13 mouse cellular contexts compared by ENCODE assay signal in the genomic region with DNA sequence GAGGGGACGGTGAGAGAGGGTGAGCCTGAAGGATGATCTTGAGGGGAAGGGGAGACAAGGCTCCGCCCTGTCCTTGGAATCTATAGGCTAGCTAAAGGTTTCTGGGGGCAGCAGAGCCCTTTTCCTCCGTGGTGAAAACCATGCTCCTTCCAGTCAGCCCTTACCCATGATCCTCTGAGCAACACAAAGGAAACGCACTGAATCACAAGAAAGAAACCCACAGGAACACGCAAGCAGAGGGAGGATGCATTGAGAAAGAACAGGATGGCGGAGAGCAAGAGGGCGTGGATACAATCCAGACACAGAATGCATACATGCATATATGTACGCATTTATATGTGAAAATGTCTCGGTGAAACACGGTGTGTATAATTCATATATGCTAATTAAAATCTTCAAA. TPM values are rescaled to one million over a fixed set of nuclear protein-coding genes. Genes with fewer than 3 reads are reported as not detected.
A peak's percentile ranks its signal among the peaks of the same experiment; 100 is the strongest.
DNase-seq lines count a peak whose midpoint lies in the region; ATAC-seq lines count a peak whose summit lies in the region.
"Had no signal": no experiment of that assay in that cellular context is flagged by ENCODE, and none has a peak within 500 bp of the region (broad histone marks: within the 10 kb centered on the region; RNA-seq: fewer than 3 reads in every experiment).

No protein-coding gene starts in this region.

- no peak overlapping the region for H3K4me2 ChIP-seq in embryonic facial prominence, embryonic 13.5 days
- peak overlapping the region; percentile 38; the same call in 1 of the 2 replicates for H3K4me2 ChIP-seq in heart, embryonic 15.5 days
- no peak overlapping the region for H3K4me2 ChIP-seq in liver, embryonic 13.5 days
- no peak overlapping the region for H3K4me2 ChIP-seq in midbrain, embryonic 15.5 days
- H3K4me2 ChIP-seq: embryonic facial prominence, embryonic 15.5 days; lung, embryonic 15.5 days had no signal

- H3K4me3 ChIP-seq in embryonic facial prominence, embryonic 13.5 days = no peak overlapping the region
- no peak overlapping the region for H3K4me3 ChIP-seq in embryonic facial prominence, embryonic 10.5 days
- H3K4me3 ChIP-seq in heart, embryonic 15.5 days = no peak overlapping the region
- H3K4me3 ChIP-seq in liver, embryonic 13.5 days (replicated peaks) = no peak overlapping the region
- H3K4me3 ChIP-seq in midbrain, embryonic 15.5 days = no peak overlapping the region
- H3K4me3 ChIP-seq: embryonic facial prominence, embryonic 15.5 days; lung, embryonic 15.5 days had no signal

- H3K9ac ChIP-seq in embryonic facial prominence, embryonic 13.5 days = 0 out of 2 replicates have a peak overlapping the region, but pooled peaks have one; percentile 2
- no peak overlapping the region for H3K9ac ChIP-seq in heart, embryonic 15.5 days
- H3K9ac ChIP-seq in liver, embryonic 13.5 days = no peak overlapping the region
- no peak overlapping the region for H3K9ac ChIP-seq in midbrain, embryonic 15.5 days
- H3K9ac ChIP-seq: embryonic facial prominence, embryonic 15.5 days; lung, embryonic 15.5 days had no signal

- H3K27ac ChIP-seq in embryonic facial prominence, embryonic 13.5 days = no peak overlapping the region
- H3K27ac ChIP-seq in embryonic facial prominence, embryonic 10.5 days (replicated peaks) = no peak overlapping the region
- H3K27ac ChIP-seq in heart, embryonic 15.5 days = peak overlapping the region; percentile 94
- peak overlapping the region; percentile 34; the same call in 1 of the 2 replicates for H3K27ac ChIP-seq in liver, embryonic 13.5 days
- H3K27ac ChIP-seq in midbrain, embryonic 15.5 days = peak overlapping the region; percentile 63
- H3K27ac ChIP-seq: embryonic facial prominence, embryonic 15.5 days had no signal

- peaks cover 42% of the 10 kb centered on the region for H3K27me3 ChIP-seq in embryonic facial prominence, embryonic 13.5 days
- H3K27me3 ChIP-seq in embryonic facial prominence, embryonic 10.5 days (replicated peaks; ENCODE audit: low read depth, poor library complexity, severe bottlenecking) = peaks cover 51% of the 10 kb centered on the region
- H3K27me3 ChIP-seq in heart, embryonic 15.5 days = 0 out of 2 replicates have a peak, but pooled peaks cover 2% of the 10 kb centered on the region
- peaks cover 77% of the 10 kb centered on the region for H3K27me3 ChIP-seq in liver, embryonic 13.5 days
- H3K27me3 ChIP-seq in midbrain, embryonic 15.5 days (replicated peaks) = peaks cover 9% of the 10 kb centered on the region

- H3K9me3 ChIP-seq in embryonic facial prominence, embryonic 13.5 days = no peaks in the 10 kb centered on the region
- peaks cover 5% of the 10 kb centered on the region; the same call in 1 of the 2 replicates for H3K9me3 ChIP-seq in embryonic facial prominence, embryonic 10.5 days
- no peaks in the 10 kb centered on the region for H3K9me3 ChIP-seq in heart, embryonic 15.5 days (replicated peaks)
- H3K9me3 ChIP-seq in liver, embryonic 13.5 days (replicated peaks) = 0 out of 2 replicates have a peak, but pooled peaks cover 3% of the 10 kb centered on the region
- no peaks in the 10 kb centered on the region for H3K9me3 ChIP-seq in midbrain, embryonic 15.5 days
- H3K9me3 ChIP-seq: embryonic facial prominence, embryonic 15.5 days; lung, embryonic 15.5 days had no signal

- no peaks in the 10 kb centered on the region for H3K36me3 ChIP-seq in embryonic facial prominence, embryonic 13.5 days
- no peaks in the 10 kb centered on the region for H3K36me3 ChIP-seq in embryonic facial prominence, embryonic 10.5 days (replicated peaks)
- H3K36me3 ChIP-seq in heart, embryonic 15.5 days = no peaks in the 10 kb centered on the region
- H3K36me3 ChIP-seq in liver, embryonic 13.5 days = no peaks in the 10 kb centered on the region
- no peaks in the 10 kb centered on the region for H3K36me3 ChIP-seq in midbrain, embryonic 15.5 days (replicated peaks)
- H3K36me3 ChIP-seq: embryonic facial prominence, embryonic 15.5 days; lung, embryonic 15.5 days had no signal

- ATAC-seq in embryonic facial prominence, embryonic 13.5 days (ENCODE audit: insufficient number of reproducible peaks, insufficient read depth, low FRiP score, low TSS enrichment, low read depth) = no peak
- ATAC-seq in heart, embryonic 15.5 days (replicated peaks; ENCODE audit: insufficient number of reproducible peaks, insufficient read depth, low FRiP score, low read depth) = no peak
- no peak for ATAC-seq in liver, embryonic 13.5 days (ENCODE audit: low read depth)
- no peak for ATAC-seq in midbrain, embryonic 15.5 days (replicated peaks)
- ATAC-seq: Patski had no signal

- peaks cover 32% of the 10 kb centered on the region for H3K4me1 ChIP-seq in embryonic facial prominence, embryonic 13.5 days
- H3K4me1 ChIP-seq in embryonic facial prominence, embryonic 10.5 days = peaks cover 35% of the 10 kb centered on the region
- peaks cover 60% of the 10 kb centered on the region for H3K4me1 ChIP-seq in heart, embryonic 15.5 days (replicated peaks)
- peaks cover 31% of the 10 kb centered on the region for H3K4me1 ChIP-seq in liver, embryonic 13.5 days (replicated peaks)
- peaks cover 35% of the 10 kb centered on the region for H3K4me1 ChIP-seq in midbrain, embryonic 15.5 days

- DNase-seq in embryonic facial prominence, embryonic 10.5 days (ENCODE audit: low spot score) = no peak
- DNase-seq in heart, adult 9 months (ENCODE audit: low spot score in 2 of 2) = no peak
- DNase-seq in liver, embryonic 13.5 days = no peak
- DNase-seq in liver = no peak
- DNase-seq in spleen, postnatal 36 days (ENCODE audit: low spot score in 2 of 2) = no peak
- DNase-seq: cerebellum, adult 11-12 months; thymus, postnatal 4 days had no signal

- WGBS in embryonic facial prominence, embryonic 13.5 days = 59% methylated on average over 10 of the region's 10 CpGs
- 66% methylated on average over 10 of the region's 10 CpGs for WGBS in embryonic facial prominence, embryonic 10.5 days
- WGBS in heart, embryonic 15.5 days = 59% methylated on average over 10 of the region's 10 CpGs
- WGBS in liver, embryonic 13.5 days (ENCODE audit: insufficient replicate concordance) = 49% methylated on average over 10 of the region's 10 CpGs
- WGBS in midbrain, embryonic 15.5 days = 48% methylated on average over 10 of the region's 10 CpGs

RNA-seq across cellular contexts. Expression of a gene that starts 3.6 kb away (rescaled TPM):
- 0.37 and 0.56 TPM in 2 replicates for polyA plus RNA-seq in embryonic facial prominence, embryonic 13.5 days (2015; fragmentation: Nextera tagmentation; extraction: Ambion mirVana)
- 1.4 and 1.6 TPM in 2 replicates for polyA plus RNA-seq in embryonic facial prominence, embryonic 10.5 days (2016; fragmentation: Nextera tagmentation; extraction: Ambion mirVana)
- 73.8 and 73.9 TPM in 2 replicates for polyA plus RNA-seq in heart, embryonic 15.5 days (2015; fragmentation: Nextera tagmentation; extraction: Ambion mirVana)
- polyA plus RNA-seq in liver, embryonic 13.5 days (2015; fragmentation: Nextera tagmentation; extraction: Ambion mirVana) = 0.17 and 0.28 TPM in 2 replicates
- 3.5 and 4.3 TPM in 2 replicates for polyA plus RNA-seq in midbrain, embryonic 15.5 days (2015; fragmentation: Nextera tagmentation; extraction: Ambion mirVana)

RNA-seq across cellular contexts. Expression of a gene that starts 6.7 kb away (rescaled TPM):
- 5.1 and 7.2 TPM in 2 replicates for polyA plus RNA-seq in embryonic facial prominence, embryonic 13.5 days (2015; fragmentation: Nextera tagmentation; extraction: Ambion mirVana)
- polyA plus RNA-seq in embryonic facial prominence, embryonic 10.5 days (2016; fragmentation: Nextera tagmentation; extraction: Ambion mirVana) = 5.2 and 6.2 TPM in 2 replicates
- polyA plus RNA-seq in heart, embryonic 15.5 days (2015; fragmentation: Nextera tagmentation; extraction: Ambion mirVana) = 18.9 and 21.0 TPM in 2 replicates
- 3.6 and 4.4 TPM in 2 replicates for polyA plus RNA-seq in liver, embryonic 13.5 days (2015; fragmentation: Nextera tagmentation; extraction: Ambion mirVana)
- polyA plus RNA-seq in midbrain, embryonic 15.5 days (2015; fragmentation: Nextera tagmentation; extraction: Ambion mirVana) = 8.9 and 10.8 TPM in 2 replicates

RNA-seq across cellular contexts. Expression of a gene that starts 20.0 kb away (rescaled TPM):
- polyA plus RNA-seq in embryonic facial prominence, embryonic 13.5 days (2015; fragmentation: Nextera tagmentation; extraction: Ambion mirVana) = 137 and 167 TPM in 2 replicates
- 178 and 189 TPM in 2 replicates for polyA plus RNA-seq in embryonic facial prominence, embryonic 10.5 days (2016; fragmentation: Nextera tagmentation; extraction: Ambion mirVana)
- 93.2 and 96.6 TPM in 2 replicates for polyA plus RNA-seq in heart, embryonic 15.5 days (2015; fragmentation: Nextera tagmentation; extraction: Ambion mirVana)
- polyA plus RNA-seq in liver, embryonic 13.5 days (2015; fragmentation: Nextera tagmentation; extraction: Ambion mirVana) = 85.9 and 89.4 TPM in 2 replicates
- polyA plus RNA-seq in midbrain, embryonic 15.5 days (2015; fragmentation: Nextera tagmentation; extraction: Ambion mirVana) = 109 and 112 TPM in 2 replicates

RNA-seq across cellular contexts. Expression of a gene that starts 20.4 kb away (rescaled TPM):
- polyA plus RNA-seq in embryonic facial prominence, embryonic 13.5 days (2015; fragmentation: Nextera tagmentation; extraction: Ambion mirVana) = 15.2 and 16.2 TPM in 2 replicates
- polyA plus RNA-seq in embryonic facial prominence, embryonic 10.5 days (2016; fragmentation: Nextera tagmentation; extraction: Ambion mirVana) = 14.6 and 15.1 TPM in 2 replicates
- polyA plus RNA-seq in heart, embryonic 15.5 days (2015; fragmentation: Nextera tagmentation; extraction: Ambion mirVana) = 8.8 and 10.0 TPM in 2 replicates
- polyA plus RNA-seq in liver, embryonic 13.5 days (2015; fragmentation: Nextera tagmentation; extraction: Ambion mirVana) = 4.0 and 4.3 TPM in 2 replicates
- 26.4 and 27.0 TPM in 2 replicates for polyA plus RNA-seq in midbrain, embryonic 15.5 days (2015; fragmentation: Nextera tagmentation; extraction: Ambion mirVana)

RNA-seq across cellular contexts. Expression of a gene that starts 42.8 kb away (rescaled TPM):
- polyA plus RNA-seq in embryonic facial prominence, embryonic 13.5 days (2015; fragmentation: Nextera tagmentation; extraction: Ambion mirVana) = 1.6 and 1.9 TPM in 2 replicates
- polyA plus RNA-seq in embryonic facial prominence, embryonic 10.5 days (2016; fragmentation: Nextera tagmentation; extraction: Ambion mirVana) = 1.7 and 2.0 TPM in 2 replicates
- 2.1 and 2.2 TPM in 2 replicates for polyA plus RNA-seq in heart, embryonic 15.5 days (2015; fragmentation: Nextera tagmentation; extraction: Ambion mirVana)
- 0.31 and 0.48 TPM in 2 replicates for polyA plus RNA-seq in liver, embryonic 13.5 days (2015; fragmentation: Nextera tagmentation; extraction: Ambion mirVana)
- polyA plus RNA-seq in midbrain, embryonic 15.5 days (2015; fragmentation: Nextera tagmentation; extraction: Ambion mirVana) = 3.5 and 4.0 TPM in 2 replicates

Comparison
In these comparisons a context has a peak if more than half of its experiments do, and no peak if none do; other contexts are left out.
1. H3K27ac ChIP-seq: peak in heart, embryonic 15.5 days (single experiment), liver, embryonic 13.5 days (single experiment) and midbrain, embryonic 15.5 days (single experiment); none in embryonic facial prominence, embryonic 13.5 days (single experiment) and embryonic facial prominence, embryonic 10.5 days (single experiment).
2. RNA of a gene that starts 3.6 kb away (polyA plus RNA-seq): 73.8 to 73.9 TPM in heart, embryonic 15.5 days; 3.5 to 4.3 TPM in midbrain, embryonic 15.5 days, 1.4 to 1.6 TPM in embryonic facial prominence, embryonic 10.5 days, 0.37 to 0.56 TPM in embryonic facial prominence, embryonic 13.5 days and 0.17 to 0.28 TPM in liver, embryonic 13.5 days; every median in the first group is over 10 times any median in the second.